ENCODE assay signal across 8 mouse cellular contexts in genomic region chr10:18430141-18430540, GRCm38 (mm10).
A peak's percentile ranks its signal among the peaks of the same experiment; 100 is the strongest.
DNase-seq lines count a peak whose midpoint lies in the region; ATAC-seq and TF ChIP-seq lines count a peak whose summit lies in the region.

No protein-coding gene starts in this region.

- no peaks in the 10 kb centered on the region for H3K27me3 ChIP-seq in hindbrain, embryonic 13.5 days
- no peaks in the 10 kb centered on the region for H3K27me3 ChIP-seq in hindbrain, embryonic 10.5 days (ENCODE audit: insufficient read depth, poor library complexity, severe bottlenecking)
- no peaks in the 10 kb centered on the region for H3K27me3 ChIP-seq in heart, embryonic 16.5 days (ENCODE audit: control insufficient read depth, insufficient read depth, low read length)
- H3K27me3 ChIP-seq in liver, postnatal 0 days (ENCODE audit: insufficient read depth, low read length) = no peaks in the 10 kb centered on the region

- 76% methylated on average over 8 of the region's 8 CpGs for WGBS in hindbrain, embryonic 13.5 days
- WGBS in hindbrain, embryonic 10.5 days = 71% methylated on average over 8 of the region's 8 CpGs
- 64% methylated on average over 8 of the region's 8 CpGs for WGBS in heart, embryonic 16.5 days
- WGBS in liver, postnatal 0 days (ENCODE audit: insufficient replicate concordance) = 43% methylated on average over 8 of the region's 8 CpGs

- peak; percentile 19; the same call in 1 of the 2 replicates for ATAC-seq in hindbrain, embryonic 13.5 days (ENCODE audit: low FRiP score)
- no peak; the same call in 1 of the 2 replicates for ATAC-seq in heart, embryonic 16.5 days (replicated peaks; ENCODE audit: extremely low read depth, insufficient read depth, low FRiP score)
- ATAC-seq in liver, postnatal 0 days = peak; percentile 66
- ATAC-seq in erythroid progenitor cell, adult 5-6 weeks (replicated peaks; ENCODE audit: low FRiP score, poor library complexity, severe bottlenecking) = no peak

- peaks cover 22% of the 10 kb centered on the region for H3K4me1 ChIP-seq in hindbrain, embryonic 13.5 days (replicated peaks)
- peaks cover 39% of the 10 kb centered on the region for H3K4me1 ChIP-seq in hindbrain, embryonic 10.5 days (replicated peaks)
- H3K4me1 ChIP-seq in ES-E14 (ENCODE audit: control insufficient read depth in 2 of 2, insufficient read depth in 2 of 2, low read length in 2 of 2, poor library complexity in 1 of 2) = peaks cover 3 to 12% of the 10 kb centered on the region in 2 experiments; a peak in 3 of 4 replicates
- H3K4me1 ChIP-seq in heart, embryonic 16.5 days (ENCODE audit: control insufficient read depth, insufficient read depth, low read length) = peaks cover 32% of the 10 kb centered on the region
- peaks cover 6% of the 10 kb centered on the region for H3K4me1 ChIP-seq in liver, postnatal 0 days (ENCODE audit: insufficient read depth)

- no peak overlapping the region for H3K4me2 ChIP-seq in hindbrain, embryonic 13.5 days
- H3K4me2 ChIP-seq in heart, embryonic 16.5 days (ENCODE audit: low read depth, low read length) = peak overlapping the region; percentile 71; the same call in 1 of the 2 replicates
- H3K4me2 ChIP-seq in liver, postnatal 0 days (ENCODE audit: low read depth, low read length) = no peak overlapping the region

- H3K4me3 ChIP-seq in hindbrain, embryonic 13.5 days = no peak overlapping the region
- no peak overlapping the region for H3K4me3 ChIP-seq in hindbrain, embryonic 10.5 days
- no peak overlapping the region for H3K4me3 ChIP-seq in ES-E14 (ENCODE audit: insufficient read depth in 1 of 2, low read depth in 1 of 2, low read length in 2 of 2, poor library complexity in 1 of 2, severe bottlenecking in 1 of 2)
- H3K4me3 ChIP-seq in heart, embryonic 16.5 days (ENCODE audit: low read length) = no peak overlapping the region
- no peak overlapping the region for H3K4me3 ChIP-seq in liver, postnatal 0 days (ENCODE audit: low read depth, low read length)

- TF ChIP-seq CTCF in liver, postnatal 0 days (IDR thresholded peaks at IDR 0.05; ENCODE audit: low read depth) = no peak

- in situ Hi-C loops in ES-E14 (cut with MboI; ENCODE audit: low sequenced_read_pairs in 2 of 2, unreplicated experiment in 2 of 2) = no loop called here

- TF ChIP-seq EP300 in liver, postnatal 0 days (IDR thresholded peaks at IDR 0.05; ENCODE audit: low read depth) = no peak

- DNase-seq in hindbrain, embryonic 10.5 days (ENCODE audit: low spot score) = no peak
- DNase-seq in ES-E14 (ENCODE audit: low read depth, low spot score) = no peak
- no peak for DNase-seq in liver, postnatal 0 days
- DNase-seq in layer of hippocampus, adult 9-11 months = no peak
- no peak for DNase-seq in adipocyte (ENCODE audit: low spot score)

- peak overlapping the region; percentile 10; the same call in 1 of the 2 replicates for H3K27ac ChIP-seq in hindbrain, embryonic 13.5 days
- no peak overlapping the region for H3K27ac ChIP-seq in hindbrain, embryonic 10.5 days
- 0 out of 2 replicates have a peak overlapping the region, but pooled peaks have one; percentile 44 for H3K27ac ChIP-seq in ES-E14 (ENCODE audit: insufficient read depth, low read depth, low read length, poor library complexity, severe bottlenecking)
- peak overlapping the region; percentile 90 for H3K27ac ChIP-seq in heart, embryonic 16.5 days (ENCODE audit: low read length)
- H3K27ac ChIP-seq in liver, postnatal 0 days (ENCODE audit: low read depth) = peak overlapping the region; percentile 55; the same call in 1 of the 2 replicates

- H3K36me3 ChIP-seq in hindbrain, embryonic 13.5 days = peaks cover 29% of the 10 kb centered on the region
- H3K36me3 ChIP-seq in hindbrain, embryonic 10.5 days = peaks cover 40% of the 10 kb centered on the region
- no peaks in the 10 kb centered on the region for H3K36me3 ChIP-seq in ES-E14 (ENCODE audit: control insufficient read depth, insufficient read depth, low read length, poor library complexity, severe bottlenecking)
- H3K36me3 ChIP-seq in heart, embryonic 16.5 days (ENCODE audit: control insufficient read depth, insufficient read depth) = peaks cover 7% of the 10 kb centered on the region
- no peaks in the 10 kb centered on the region for H3K36me3 ChIP-seq in liver, postnatal 0 days (replicated peaks; ENCODE audit: insufficient read depth, low read length)

- no peaks in the 10 kb centered on the region for H3K9me3 ChIP-seq in hindbrain, embryonic 13.5 days
- H3K9me3 ChIP-seq in hindbrain, embryonic 10.5 days = peaks cover 18% of the 10 kb centered on the region
- no peaks in the 10 kb centered on the region for H3K9me3 ChIP-seq in ES-E14 (ENCODE audit: control insufficient read depth, insufficient read depth, low read depth, low read length)
- peaks cover 6% of the 10 kb centered on the region for H3K9me3 ChIP-seq in heart, embryonic 16.5 days (replicated peaks; ENCODE audit: control insufficient read depth, low read length)
- no peaks in the 10 kb centered on the region for H3K9me3 ChIP-seq in liver, postnatal 0 days (ENCODE audit: low read length)

- no peak overlapping the region for H3K9ac ChIP-seq in hindbrain, embryonic 13.5 days
- peak overlapping the region; percentile 31; the same call in 1 of the 2 replicates for H3K9ac ChIP-seq in ES-E14 (ENCODE audit: insufficient read depth, low read depth, low read length, poor library complexity, severe bottlenecking)
- H3K9ac ChIP-seq in heart, embryonic 16.5 days (ENCODE audit: low read length) = no peak overlapping the region; the same call in 1 of the 2 replicates
- no peak overlapping the region for H3K9ac ChIP-seq in liver, postnatal 0 days (replicated peaks)

TF ChIP-seq in ES-E14, 5 proteins besides CTCF, POLR2A, EP300 and RAD21:
- no peak for TF ChIP-seq HCFC1 (IDR thresholded peaks at IDR 0.05; ENCODE audit: borderline replicate concordance, insufficient read depth, low read length)
- TF ChIP-seq MAFK (IDR thresholded peaks at IDR 0.05; ENCODE audit: insufficient read depth, low read depth, low read length) = 0 out of 2 replicates have a peak, but pooled peaks have one; percentile 36

Comparison
In these comparisons a context has a peak if more than half of its experiments do, and no peak if none do; other contexts are left out.
1. ATAC-seq: peak in hindbrain, embryonic 13.5 days (single experiment) and liver, postnatal 0 days (single experiment); none in heart, embryonic 16.5 days (single experiment) and erythroid progenitor cell, adult 5-6 weeks (single experiment).